Mouse (Mus musculus): ENCODE data around the gene Kidins220. TPM values are rescaled to one million over a fixed set of nuclear protein-coding genes. Genes with fewer than 3 reads are reported as not detected.

Gene Kidins220
- polyA plus RNA-seq, 1 experiment from 2014 or later: 8.7 TPM

DNA sequence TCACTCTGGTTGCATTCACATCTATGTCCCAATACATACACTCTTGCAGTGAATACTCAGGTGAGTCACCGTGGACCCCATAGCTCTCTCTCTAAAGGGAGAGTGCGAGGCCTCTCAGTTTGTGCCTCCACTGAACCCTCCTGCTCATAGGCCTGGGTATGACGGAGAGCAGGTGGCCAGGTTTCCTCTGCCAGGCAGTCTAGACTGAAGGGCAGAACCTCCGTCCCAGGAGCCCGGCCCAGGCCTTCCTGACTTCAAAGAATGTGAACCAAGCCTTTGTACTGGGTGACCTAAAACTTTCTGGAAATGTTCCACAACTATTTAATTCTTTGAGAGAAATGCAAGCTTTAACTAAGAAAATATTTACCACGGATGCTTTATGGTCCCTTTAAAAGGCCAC, 129.2 kb downstream of the Kidins220 start:
- Histone ChIP-seq H3K36me3 (ENCODE audit: control insufficient read depth, insufficient read depth) (no peaks in the 10 kb centered on the region), H3K9ac (ENCODE audit: low read depth, low read length) (no peak overlapping the region), H3K27me3 (ENCODE audit: control insufficient read depth, insufficient read depth, low read depth, low read length) (peaks cover 31% of the 10 kb centered on the region), H3K4me1 (ENCODE audit: control insufficient read depth, low read depth, low read length) (peaks cover 2% of the 10 kb centered on the region; the same call in 1 of the 2 replicates), H3K4me3 (ENCODE audit: low read depth, low read length) (no peak overlapping the region), H3K9me3 (replicated peaks; ENCODE audit: control insufficient read depth, low read length) (no peaks in the 10 kb centered on the region), H3K4me2 (ENCODE audit: low read depth, low read length) (no peak overlapping the region), H3K27ac (ENCODE audit: low read length) (no peak overlapping the region)
- 51% methylated on average over 6 of the region's 6 CpGs for WGBS (ENCODE audit: insufficient replicate concordance)
- no peak for ATAC-seq (ENCODE audit: low read depth)

DNA sequence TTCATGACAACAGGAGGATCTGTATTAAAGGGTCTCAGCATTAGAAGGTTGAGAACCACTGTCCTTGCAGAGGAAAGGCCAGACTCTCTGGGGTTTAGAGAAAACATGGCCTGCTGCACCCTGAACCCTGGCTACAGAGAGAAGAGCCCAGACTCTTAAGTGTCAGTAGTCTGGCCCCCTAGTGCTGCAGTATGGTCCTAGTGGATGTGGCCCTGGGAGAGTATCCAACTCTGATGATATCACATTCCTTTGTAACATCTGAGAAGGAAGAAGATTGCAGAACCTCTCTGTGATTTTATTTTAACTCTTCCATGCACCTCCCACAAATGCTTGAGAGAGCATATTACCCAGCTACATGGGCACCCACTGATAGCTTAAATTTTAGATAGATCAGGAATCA, 129.8 kb downstream of the Kidins220 start:
- no peak for ATAC-seq (ENCODE audit: low read depth)
- Histone ChIP-seq H3K4me1 (ENCODE audit: control insufficient read depth, low read depth, low read length) (peaks cover 2% of the 10 kb centered on the region; the same call in 1 of the 2 replicates), H3K4me3 (ENCODE audit: low read depth, low read length) (no peak overlapping the region), H3K36me3 (ENCODE audit: control insufficient read depth, insufficient read depth) (no peaks in the 10 kb centered on the region), H3K4me2 (ENCODE audit: low read depth, low read length) (no peak overlapping the region), H3K9ac (ENCODE audit: low read depth, low read length) (no peak overlapping the region), H3K9me3 (replicated peaks; ENCODE audit: control insufficient read depth, low read length) (no peaks in the 10 kb centered on the region), H3K27me3 (ENCODE audit: control insufficient read depth, insufficient read depth, low read depth, low read length) (peaks cover 24% of the 10 kb centered on the region), H3K27ac (ENCODE audit: low read length) (no peak overlapping the region)

DNA sequence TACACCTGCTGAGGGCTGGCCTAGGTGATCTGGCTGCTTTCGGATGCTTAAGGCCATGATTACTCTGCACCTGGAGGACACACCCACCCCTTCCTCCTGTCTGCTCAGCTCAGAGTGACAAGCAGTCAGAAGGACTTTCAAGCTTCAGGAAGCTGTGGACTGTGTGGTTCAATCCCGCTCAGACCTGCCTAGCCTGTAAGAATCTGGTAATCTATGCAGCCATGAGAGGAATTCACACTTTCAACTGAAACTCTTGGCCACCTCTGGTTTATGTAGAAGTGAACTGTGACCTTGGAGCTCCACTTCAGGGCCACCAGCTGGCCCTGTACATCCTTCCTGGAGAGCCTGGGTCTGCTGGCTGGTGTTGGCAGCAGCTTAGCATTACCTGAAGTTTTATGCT, 134.1 kb downstream of the Kidins220 start:
- H3K4me3 ChIP-seq (ENCODE audit: low read depth, low read length): no peak overlapping the region
- H3K4me2 ChIP-seq (ENCODE audit: low read depth, low read length): no peak overlapping the region
- 45% methylated on average over 2 of the region's 2 CpGs for WGBS (ENCODE audit: insufficient replicate concordance)
- no peaks in the 10 kb centered on the region; the same call in 1 of the 2 replicates for H3K4me1 ChIP-seq (ENCODE audit: control insufficient read depth, low read depth, low read length)
- no peaks in the 10 kb centered on the region for H3K9me3 ChIP-seq (replicated peaks; ENCODE audit: control insufficient read depth, low read length)
- H3K9ac ChIP-seq (ENCODE audit: low read depth, low read length): no peak overlapping the region
- no peaks in the 10 kb centered on the region for H3K27me3 ChIP-seq (ENCODE audit: control insufficient read depth, insufficient read depth, low read depth, low read length)
- no peak for ATAC-seq (ENCODE audit: low read depth)
- H3K36me3 ChIP-seq (ENCODE audit: control insufficient read depth, insufficient read depth): no peaks in the 10 kb centered on the region
- H3K27ac ChIP-seq (ENCODE audit: low read length): no peak overlapping the region

DNA sequence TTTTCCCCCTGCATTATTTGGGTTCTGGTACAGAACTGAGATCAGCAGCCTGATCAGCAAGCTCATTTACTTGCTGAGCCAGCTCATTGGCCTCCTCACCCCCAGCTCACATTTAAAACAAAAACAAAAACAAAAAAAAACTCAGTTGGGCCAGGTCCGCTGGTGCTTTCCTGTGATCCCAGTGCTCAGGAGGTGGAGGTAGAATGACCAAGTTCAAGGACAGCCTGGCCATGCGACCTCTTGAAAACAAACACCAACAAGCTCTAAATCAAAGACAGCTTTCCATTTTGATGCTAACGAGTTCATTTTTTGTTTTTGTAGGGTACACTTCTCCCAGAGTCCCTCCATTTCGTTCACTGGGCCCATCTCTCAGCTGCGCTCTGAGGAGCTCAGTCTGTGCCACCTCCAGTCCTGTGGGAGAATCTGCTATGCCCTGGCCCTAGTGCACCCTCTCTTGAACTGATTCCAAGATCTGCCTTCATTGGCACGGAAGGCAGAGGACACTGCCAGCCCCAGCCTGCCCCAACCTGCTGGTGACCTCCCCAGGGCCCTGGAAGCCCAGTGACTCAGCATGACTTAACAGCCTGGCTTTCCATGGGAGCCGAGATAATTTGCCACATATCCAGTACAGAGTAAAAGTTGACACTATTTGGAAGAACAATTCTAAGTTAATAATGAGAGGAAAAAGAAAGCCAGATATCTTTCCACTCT, 135.4 kb downstream of the Kidins220 start:
- H3K36me3 ChIP-seq (ENCODE audit: control insufficient read depth, insufficient read depth): no peaks in the 10 kb centered on the region
- H3K27ac ChIP-seq (ENCODE audit: low read length): no peak overlapping the region; the same call in 1 of the 2 replicates
- 50% methylated on average over 7 of the region's 7 CpGs for WGBS (ENCODE audit: insufficient replicate concordance)
- ATAC-seq (ENCODE audit: low read depth): no peak
- H3K4me3 ChIP-seq (ENCODE audit: low read depth, low read length): no peak overlapping the region
- H3K9ac ChIP-seq (ENCODE audit: low read depth, low read length): no peak overlapping the region
- no peaks in the 10 kb centered on the region for H3K27me3 ChIP-seq (ENCODE audit: control insufficient read depth, insufficient read depth, low read depth, low read length)
- H3K4me2 ChIP-seq (ENCODE audit: low read depth, low read length): no peak overlapping the region
- no peaks in the 10 kb centered on the region for H3K9me3 ChIP-seq (replicated peaks; ENCODE audit: control insufficient read depth, low read length)
- H3K4me1 ChIP-seq (ENCODE audit: control insufficient read depth, low read depth, low read length): no peaks in the 10 kb centered on the region; the same call in 1 of the 2 replicates

DNA sequence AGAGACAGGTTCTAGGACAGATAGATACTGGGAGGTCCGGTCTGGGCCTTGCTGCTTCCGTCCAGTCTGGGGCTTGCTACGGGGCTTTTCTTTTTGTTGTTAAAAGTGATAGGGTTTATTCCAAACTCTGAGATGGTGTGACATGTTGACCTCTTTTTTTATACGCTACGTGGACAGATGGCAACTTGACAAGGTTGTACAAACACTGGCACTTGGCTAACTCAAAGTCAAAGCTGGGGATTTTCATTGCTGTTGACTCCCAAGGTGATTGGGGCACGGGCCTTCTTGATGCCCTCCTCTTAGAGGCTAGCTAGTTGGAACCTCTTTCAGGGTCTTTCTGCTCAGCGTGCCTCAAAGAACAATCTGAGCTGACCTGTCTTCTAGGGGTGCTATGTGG, 136.0 kb downstream of the Kidins220 start:
- no peak overlapping the region for H3K4me2 ChIP-seq (ENCODE audit: low read depth, low read length)
- ATAC-seq (ENCODE audit: low read depth): no peak
- no peak overlapping the region for H3K4me3 ChIP-seq (ENCODE audit: low read depth, low read length)
- no peaks in the 10 kb centered on the region for H3K27me3 ChIP-seq (ENCODE audit: control insufficient read depth, insufficient read depth, low read depth, low read length)
- no peaks in the 10 kb centered on the region for H3K36me3 ChIP-seq (ENCODE audit: control insufficient read depth, insufficient read depth)
- 69% methylated on average over 7 of the region's 7 CpGs for WGBS (ENCODE audit: insufficient replicate concordance)
- H3K4me1 ChIP-seq (ENCODE audit: control insufficient read depth, low read depth, low read length): no peaks in the 10 kb centered on the region; the same call in 1 of the 2 replicates
- H3K9me3 ChIP-seq (replicated peaks; ENCODE audit: control insufficient read depth, low read length): no peaks in the 10 kb centered on the region
- H3K27ac ChIP-seq (ENCODE audit: low read length): no peak overlapping the region
- H3K9ac ChIP-seq (ENCODE audit: low read depth, low read length): no peak overlapping the region

Other genes with a start within 250 kb of the Kidins220 start
- gene Mboat2, start 144.0 kb upstream of the Kidins220 start, polyA plus RNA-seq (2015; fragmentation: Nextera tagmentation; extraction: Ambion mirVana): 2.8 and 3.9 TPM in 2 replicates
- 127 and 140 TPM in 2 replicates for gene Id2, start 122.2 kb downstream of the Kidins220 start, polyA plus RNA-seq (2015; fragmentation: Nextera tagmentation; extraction: Ambion mirVana)